Mouse (Mus musculus): ENCODE results near the gene Mttp.
"Not testable (repeated sequence)": the region's sequence is repeated elsewhere in the genome, so short reads cannot be mapped to it uniquely, and the experiment has no call there.

Mttp gene

DNA sequence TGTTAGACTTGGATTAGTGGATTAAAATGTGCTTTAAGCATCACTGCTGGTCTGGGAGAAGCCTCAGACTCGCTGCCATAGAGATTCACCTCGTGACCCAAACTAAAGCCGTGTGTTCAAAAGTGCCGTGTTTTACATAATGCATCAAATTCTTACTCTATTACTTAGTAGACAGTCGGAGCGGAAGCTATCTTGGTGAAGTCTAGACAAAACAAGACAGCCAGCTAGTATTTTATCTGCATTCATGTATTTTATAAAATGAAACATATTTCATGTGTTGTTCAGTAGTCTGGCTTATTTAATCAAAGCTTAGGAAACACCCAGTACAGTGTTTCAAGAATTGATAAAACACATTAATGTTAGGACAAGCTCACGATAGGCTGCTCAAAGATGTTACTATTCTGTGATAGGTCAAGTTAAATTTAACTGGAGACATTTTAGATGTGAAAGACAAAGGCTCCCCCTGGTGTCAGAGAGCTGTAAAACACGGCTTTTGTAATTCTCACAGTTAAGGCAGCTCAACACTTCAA is at the start of gene Mttp:
Mttp (minus strand) TSS at position 327 of the 530 bp plus-strand sequence.
- peak; percentile 50 to 77 for DNase-seq (ENCODE audit: low spot score in 2 of 2)

- DNase-seq (ENCODE audit: low spot score in 2 of 2) = no peak
Measured at GRCm38 (mm10) chr3:138193683-138194302, 49.0 kb upstream of the Mttp start, which contains the start of gene 4930579F01Rik. Gene 4930579F01Rik, minus strand, starts transcription at chr3:138193825.

DNA sequence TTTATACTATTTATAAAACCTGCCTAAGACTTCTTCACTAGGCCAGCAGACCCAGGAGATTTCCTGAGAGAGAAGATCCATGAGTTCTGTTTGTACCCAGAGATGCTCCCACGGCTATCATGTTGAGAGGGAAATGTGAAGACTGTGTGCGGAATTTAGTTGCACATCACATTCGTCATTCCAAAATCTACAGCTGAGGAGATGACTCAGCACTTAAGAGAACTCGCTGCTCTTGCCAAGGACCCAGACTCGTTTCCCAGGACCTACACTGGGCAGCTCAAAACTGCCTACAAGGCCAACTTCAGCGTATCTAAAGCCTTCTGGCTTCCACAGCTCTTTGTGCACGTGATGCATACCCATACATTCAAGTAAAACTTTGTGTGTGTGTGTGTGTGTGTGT is 47.5 kb upstream of the Mttp start:
- DNase-seq (ENCODE audit: low spot score in 2 of 2) = no peak

DNA sequence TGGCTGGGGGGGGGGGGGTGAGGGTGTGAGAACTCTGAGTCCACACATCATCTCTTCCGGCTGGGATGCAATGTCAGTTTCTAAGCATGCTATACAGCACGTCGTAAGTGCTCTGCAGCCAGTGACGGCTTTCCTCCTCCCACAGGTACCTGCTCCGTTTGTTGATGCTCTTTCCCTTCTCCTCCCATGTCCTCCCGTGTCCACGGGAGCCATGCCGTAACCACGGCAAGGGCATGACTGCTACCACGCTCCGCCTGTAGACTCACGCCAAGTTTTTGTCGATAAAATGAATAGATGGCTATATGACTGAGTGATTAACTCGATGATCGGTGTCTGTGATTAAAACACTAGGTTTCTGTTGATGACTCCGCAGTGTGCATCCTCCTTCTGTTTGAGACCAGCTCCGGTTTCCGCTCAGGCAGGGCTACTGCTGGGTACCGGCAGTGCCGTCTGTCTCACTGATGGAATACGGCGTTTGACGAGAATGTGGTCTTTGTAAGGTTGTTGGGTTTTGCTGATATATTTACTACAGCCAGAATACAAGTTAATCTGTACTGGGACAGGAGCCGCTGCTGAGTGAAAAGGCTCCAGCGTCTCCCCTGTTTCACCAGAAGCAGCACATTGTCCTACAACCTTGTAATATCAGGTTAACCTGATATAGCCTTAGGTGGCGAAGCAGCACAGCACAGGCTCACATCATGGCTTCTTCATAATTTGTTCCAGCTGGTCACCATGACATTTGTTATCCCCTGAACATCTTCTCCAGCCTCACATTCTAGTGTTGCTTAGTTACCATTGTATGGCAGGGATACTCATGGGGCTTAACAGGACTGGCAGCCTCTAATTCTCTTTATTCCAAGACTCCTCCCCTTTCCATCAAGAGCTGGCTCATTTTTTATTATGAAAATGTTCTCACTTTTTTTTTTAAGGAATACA is 41.5 kb upstream of the Mttp start:
- no peak for DNase-seq (ENCODE audit: low spot score in 2 of 2)

GRCm38 (mm10) chr3:138185290-138185689 is 40.5 kb upstream of the Mttp start:
- no peak for DNase-seq (ENCODE audit: low spot score in 2 of 2)

- no peak for DNase-seq (ENCODE audit: low spot score in 2 of 2)
Measured at GRCm38 (mm10) chr3:138183371-138183770, 38.6 kb upstream of the Mttp start.

DNA sequence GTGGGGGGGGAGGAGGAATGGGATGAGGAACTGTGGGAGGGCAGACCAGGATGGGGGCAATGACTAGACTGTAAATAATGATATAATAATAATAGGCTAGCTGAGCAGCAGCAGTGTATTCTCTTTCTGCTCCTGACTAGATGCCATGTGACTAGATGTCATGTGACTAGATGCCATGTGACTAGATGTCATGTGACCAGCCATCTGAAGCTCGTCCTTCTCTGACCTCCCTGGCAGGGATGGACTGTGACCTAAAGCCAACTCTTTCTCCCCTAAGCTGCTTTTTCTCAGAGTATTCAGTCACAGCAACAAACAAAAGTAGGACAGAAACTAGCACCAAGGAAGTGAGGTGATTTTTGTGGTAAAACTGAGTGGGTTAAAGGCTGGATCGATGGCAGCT is 37.3 kb upstream of the Mttp start:
- DNase-seq (ENCODE audit: low spot score in 2 of 2) = no peak

DNA sequence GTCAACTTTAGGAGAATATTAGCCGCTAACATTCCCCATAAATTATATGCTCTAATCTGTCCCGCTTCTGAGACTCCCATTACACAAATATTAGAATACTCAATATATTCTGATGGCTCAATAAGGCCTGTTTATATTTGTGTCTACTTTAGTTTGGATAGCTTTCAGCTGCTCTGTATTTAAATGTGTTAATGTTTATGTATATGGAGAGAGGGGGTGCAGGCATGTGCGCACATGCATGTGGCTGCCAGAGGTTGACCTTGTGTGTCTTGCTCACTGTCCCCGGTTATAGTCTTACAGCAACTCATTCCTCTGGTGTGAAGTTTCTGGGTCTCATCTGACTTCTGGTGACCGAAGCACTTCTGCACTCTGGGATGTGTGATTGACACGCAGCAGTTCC is 30.8 kb upstream of the Mttp start:
- DNase-seq (ENCODE audit: low spot score in 2 of 2) = no peak

DNA sequence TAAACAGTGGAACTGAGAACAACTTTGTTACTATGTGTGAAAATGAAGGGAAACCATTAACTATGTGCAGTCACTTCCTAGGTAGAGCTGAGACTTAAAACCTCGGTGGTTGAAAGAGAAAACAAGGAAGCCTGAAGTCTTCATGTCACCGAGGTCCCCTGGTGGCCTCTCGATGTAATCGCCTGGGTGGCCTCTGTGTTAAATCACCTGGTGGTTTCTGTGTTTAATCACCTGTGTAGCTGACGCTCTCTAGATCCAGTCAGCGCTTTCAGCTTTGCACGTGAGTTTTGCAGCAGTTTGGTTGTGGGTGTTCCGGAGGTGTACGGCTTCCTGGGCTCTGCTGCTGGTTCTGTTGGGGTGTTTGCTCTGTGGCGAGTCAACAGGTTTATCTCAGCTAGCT is 28.5 kb upstream of the Mttp start:
- DNase-seq (ENCODE audit: low spot score in 2 of 2) = no peak

DNA sequence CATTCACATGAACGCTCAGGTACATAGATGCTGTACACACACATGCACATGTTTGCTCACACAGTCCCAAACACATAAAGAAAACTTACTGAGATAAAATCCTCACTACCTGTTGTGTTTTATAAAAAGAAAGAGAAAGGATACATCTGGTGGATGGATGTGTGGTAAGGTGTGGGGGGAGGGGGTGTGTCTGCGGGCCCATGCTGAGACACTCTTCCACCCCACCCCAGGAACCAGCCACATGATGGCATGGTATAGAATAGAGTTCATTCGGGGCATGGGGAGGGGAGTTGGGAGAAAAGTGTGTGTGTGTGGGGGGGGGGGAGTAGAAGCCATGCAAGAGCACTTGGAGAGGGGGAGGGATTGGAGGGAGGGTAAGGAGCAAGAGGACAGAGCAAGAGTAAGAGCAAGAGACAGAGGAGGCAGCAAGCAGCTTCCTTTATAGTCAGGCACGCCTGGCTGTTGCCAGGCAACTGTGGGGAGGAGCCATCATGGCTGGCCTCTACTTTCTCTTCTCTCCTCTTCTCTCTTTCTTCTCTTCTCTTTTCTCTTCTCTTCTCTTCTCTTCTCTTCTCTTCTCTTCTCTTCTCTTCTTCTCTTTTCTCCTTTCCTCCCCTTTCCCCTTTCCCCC is 17.9 kb upstream of the Mttp start:
- no peak for DNase-seq (ENCODE audit: low spot score in 2 of 2)

DNA sequence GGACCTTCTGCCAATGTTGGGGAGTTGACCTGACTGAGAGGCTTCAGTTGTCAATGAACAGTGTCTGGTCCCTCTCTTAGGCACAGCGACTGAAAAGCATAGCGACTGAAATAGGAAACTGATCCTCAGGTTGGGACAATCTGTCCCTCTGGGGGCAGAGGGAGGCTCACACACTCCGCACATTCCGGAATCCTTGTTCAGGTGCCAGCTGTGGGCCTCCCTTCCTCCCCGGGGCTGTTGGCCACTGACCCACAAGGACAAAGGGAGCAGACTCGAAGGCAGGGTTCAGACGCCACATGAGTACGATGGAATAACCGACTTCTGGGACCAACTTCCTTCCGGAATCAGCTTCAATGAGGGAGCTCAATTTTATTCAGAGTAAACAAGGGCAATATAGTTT is 16.9 kb upstream of the Mttp start:
- no peak for DNase-seq (ENCODE audit: low spot score in 2 of 2)

GRCm38 (mm10) chr3:138156651-138157050 is 11.9 kb upstream of the Mttp start:
- DNase-seq (ENCODE audit: low spot score in 2 of 2) = no peak

DNA sequence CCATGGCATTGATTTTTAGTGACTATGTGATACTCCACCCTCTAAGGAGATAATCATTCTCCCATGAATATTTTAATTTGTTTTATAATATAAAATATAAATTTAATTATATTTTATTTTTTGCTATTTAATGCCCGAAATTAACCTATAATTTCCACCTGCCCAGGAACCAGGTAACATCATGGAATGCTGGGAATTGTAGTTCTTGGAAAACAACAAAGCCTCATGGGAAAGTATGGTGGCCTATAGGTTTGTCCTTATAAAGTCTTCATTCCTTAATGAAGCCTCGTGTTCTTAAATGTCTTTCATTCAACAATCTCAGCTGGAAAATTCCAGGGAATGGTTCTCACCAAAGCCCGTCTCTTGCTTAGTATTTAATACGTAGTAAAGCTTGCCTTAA is 10.3 kb upstream of the Mttp start:
- DNase-seq (ENCODE audit: low spot score in 2 of 2) = no peak

DNA sequence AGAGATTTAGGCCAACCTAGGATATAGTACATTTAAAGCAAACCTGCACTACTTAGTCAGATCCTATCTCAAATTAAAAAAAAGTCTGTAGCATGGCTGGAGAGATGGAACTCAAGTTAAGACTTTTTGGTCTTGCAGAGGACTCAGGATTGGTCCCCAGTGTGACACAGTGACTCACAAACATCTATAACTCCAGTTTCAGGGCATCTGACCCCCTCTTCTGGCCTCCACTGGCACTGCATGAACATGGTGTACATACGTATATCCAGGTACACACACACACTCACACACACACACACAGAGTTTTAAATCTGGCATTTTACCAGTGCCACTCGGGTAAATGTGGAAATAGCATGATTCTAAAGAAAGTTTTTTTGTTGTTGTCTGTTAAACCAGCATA is 4.0 kb upstream of the Mttp start:
- no peak for DNase-seq (ENCODE audit: low spot score in 2 of 2)

DNA sequence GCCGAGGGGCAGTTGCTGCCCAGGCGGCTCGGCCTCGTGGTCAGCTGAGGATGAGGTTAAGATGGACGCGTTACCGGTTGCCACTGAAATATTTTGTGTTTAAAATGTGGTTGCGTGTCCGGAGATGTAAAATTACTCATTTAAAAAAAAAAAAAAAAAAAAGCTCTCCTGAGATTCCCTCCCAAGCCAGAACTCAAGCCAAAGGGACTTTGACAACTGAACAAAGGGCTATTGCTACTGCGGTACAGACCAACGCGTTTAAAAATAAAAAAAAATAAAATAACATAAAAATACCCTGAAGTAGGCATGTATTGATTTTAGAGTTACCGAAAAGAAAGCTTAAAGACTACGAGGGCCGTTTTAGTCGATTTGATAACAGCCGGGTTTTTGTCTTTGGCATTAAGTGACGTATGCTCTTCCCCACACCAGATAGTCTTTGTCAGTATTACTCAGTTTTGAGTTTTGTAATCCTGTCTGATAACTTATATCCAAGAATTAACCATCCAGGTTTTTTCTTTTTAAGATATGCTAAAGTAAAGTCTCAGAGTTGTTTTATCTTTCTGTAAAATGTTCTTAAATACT is 617 bp downstream of the Mttp start:
- DNase-seq (ENCODE audit: low spot score in 2 of 2) = no peak

DNA sequence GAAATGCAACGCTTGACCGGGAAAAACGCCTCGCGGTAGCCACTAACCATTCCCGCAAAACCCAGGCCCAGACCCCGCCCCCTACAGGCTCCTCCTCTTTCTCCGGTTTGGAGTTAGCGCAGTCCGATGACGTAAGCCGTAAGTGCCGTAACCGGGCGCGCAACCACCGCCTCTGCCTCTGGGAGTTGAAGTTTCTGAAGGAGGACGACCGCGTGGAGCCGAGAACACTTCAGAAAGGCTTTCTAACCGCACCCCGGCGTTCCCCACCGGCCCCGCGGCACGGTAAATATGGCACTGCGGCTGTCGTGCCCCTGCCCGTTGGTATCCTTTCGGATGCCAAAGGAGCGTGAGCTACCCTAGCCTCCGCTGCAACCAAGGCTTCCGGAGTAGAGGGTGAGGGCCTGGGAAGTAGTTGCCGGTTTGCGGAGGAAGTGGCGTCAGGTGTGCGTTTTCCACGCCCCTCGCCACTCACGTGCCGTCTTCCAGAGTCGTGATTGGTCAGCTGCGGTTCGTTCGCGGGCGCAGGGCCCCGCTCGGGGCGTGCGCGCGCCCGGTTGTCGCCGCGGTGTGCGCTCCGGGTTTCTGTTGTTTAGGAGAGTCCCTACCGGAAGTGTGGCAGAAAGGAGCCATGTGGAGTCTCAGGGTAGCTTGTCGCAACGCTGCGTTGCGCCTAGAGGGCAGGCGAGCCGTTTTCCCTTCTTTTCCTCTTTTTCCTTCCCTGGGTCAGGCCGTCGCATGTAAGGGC is 1.3 kb downstream of the Mttp start, which contains the start of gene Trmt10a:
Trmt10a (plus strand) TSS at position 134 of the 745 bp plus-strand sequence.
- peak; percentile 96 to 99 for DNase-seq (ENCODE audit: low spot score in 2 of 2)

GRCm38 (mm10) chr3:138142733-138143314 is 1.9 kb downstream of the Mttp start:
- no peak for DNase-seq (ENCODE audit: low spot score in 2 of 2)

DNA sequence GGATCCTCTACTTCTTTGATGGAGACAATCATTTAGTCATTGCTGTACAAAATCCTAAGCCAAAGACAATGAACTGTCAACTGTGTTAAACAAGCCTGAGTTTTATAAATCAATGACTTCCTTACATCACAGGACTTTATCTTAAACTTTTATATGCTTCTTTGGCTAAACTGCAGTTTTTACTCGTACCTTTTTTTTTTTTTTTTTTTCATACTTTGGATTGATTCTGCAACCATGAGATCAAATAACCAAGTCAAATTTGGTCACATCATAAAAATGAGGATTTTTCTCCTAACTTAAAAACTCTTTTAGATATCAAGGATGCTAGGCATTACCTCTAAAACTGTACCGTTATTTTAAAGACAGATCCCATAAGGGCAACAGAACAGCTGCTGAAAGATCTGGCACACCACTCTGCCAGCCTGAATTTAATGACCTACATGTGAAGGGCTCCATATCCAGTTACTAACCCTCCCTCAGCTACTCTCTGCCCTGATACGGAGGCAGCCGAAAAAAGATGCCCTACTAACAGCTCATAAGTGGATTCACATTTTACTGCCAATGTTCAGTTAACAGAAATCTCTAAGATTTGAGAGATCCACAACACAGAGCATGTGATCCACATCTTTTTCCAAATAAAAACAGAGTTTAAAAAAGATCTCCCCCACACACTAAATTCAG is 2.6 kb downstream of the Mttp start:
- no peak for DNase-seq (ENCODE audit: low spot score in 2 of 2)

GRCm38 (mm10) chr3:138139663-138140062 is 5.1 kb downstream of the Mttp start:
- DNase-seq (ENCODE audit: low spot score in 2 of 2) = no peak

- not testable (repeated sequence) for DNase-seq (ENCODE audit: low spot score in 2 of 2)
Measured at GRCm38 (mm10) chr3:138138146-138138545, 6.6 kb downstream of the Mttp start.

Data from urinary bladder, postnatal 4 days (tissue).